8 mouse cellular contexts compared by ENCODE assay signal in genomic region chr7:27177942-27178323, GRCm38 (mm10). TPM values are rescaled to one million over a fixed set of nuclear protein-coding genes. Genes with fewer than 3 reads are reported as not detected.
DNase-seq lines count a peak whose midpoint lies in the region; ATAC-seq and TF ChIP-seq lines count a peak whose summit lies in the region.

No protein-coding gene starts in this region.

- peak overlapping the region; percentile 58 for H3K9ac ChIP-seq in hindbrain, embryonic 14.5 days
- peak overlapping the region; percentile 61 for H3K9ac ChIP-seq in midbrain, embryonic 13.5 days (replicated peaks)

- H3K4me3 ChIP-seq in kidney, adult 2 months (ENCODE audit: insufficient read depth, low read depth, low read length), result peak overlapping the region; percentile 80
- peak overlapping the region; percentile 74 for H3K4me3 ChIP-seq in bone marrow macrophage, adult 2 months (ENCODE audit: insufficient read depth, low read length)
- peak overlapping the region; percentile 70 for H3K4me3 ChIP-seq in hindbrain, embryonic 14.5 days (replicated peaks; ENCODE audit: low read length)
- H3K4me3 ChIP-seq in midbrain, embryonic 13.5 days (replicated peaks), result peak overlapping the region; percentile 69

- H3K27me3 ChIP-seq in kidney, adult 2 months (replicated peaks; ENCODE audit: control insufficient read depth, insufficient read depth, low read length), result no peaks in the 10 kb centered on the region
- no peaks in the 10 kb centered on the region for H3K27me3 ChIP-seq in hindbrain, embryonic 14.5 days (ENCODE audit: control insufficient read depth, insufficient read depth, low read length)
- H3K27me3 ChIP-seq in midbrain, embryonic 13.5 days, result no peaks in the 10 kb centered on the region

- H3K36me3 ChIP-seq in kidney, adult 2 months (ENCODE audit: control insufficient read depth, insufficient read depth, low read length), result no peaks in the 10 kb centered on the region
- peaks cover 23% of the 10 kb centered on the region for H3K36me3 ChIP-seq in hindbrain, embryonic 14.5 days (replicated peaks; ENCODE audit: control insufficient read depth, insufficient read depth)
- H3K36me3 ChIP-seq in midbrain, embryonic 13.5 days, result peaks cover 24% of the 10 kb centered on the region

- 17% methylated on average over 4 of the region's 4 CpGs for WGBS in kidney, adult 2 months
- WGBS in hindbrain, embryonic 14.5 days, result 24% methylated on average over 4 of the region's 4 CpGs
- 21% methylated on average over 4 of the region's 4 CpGs for WGBS in midbrain, embryonic 13.5 days

- H3K9me3 ChIP-seq in hindbrain, embryonic 14.5 days (ENCODE audit: control insufficient read depth, low read length), result no peaks in the 10 kb centered on the region
- no peaks in the 10 kb centered on the region for H3K9me3 ChIP-seq in midbrain, embryonic 13.5 days

- H3K4me2 ChIP-seq in hindbrain, embryonic 14.5 days (replicated peaks), result peak overlapping the region; percentile 53
- H3K4me2 ChIP-seq in midbrain, embryonic 13.5 days (replicated peaks), result peak overlapping the region; percentile 54

- ATAC-seq in hindbrain, embryonic 14.5 days (ENCODE audit: low FRiP score), result peak; percentile 0; the same call in 1 of the 2 replicates
- no peak; the same call in none of the 2 replicates for ATAC-seq in midbrain, embryonic 13.5 days

- peaks cover 13% of the 10 kb centered on the region for H3K4me1 ChIP-seq in kidney, adult 2 months (ENCODE audit: control insufficient read depth, insufficient read depth, low read length)
- H3K4me1 ChIP-seq in bone marrow macrophage, adult 2 months (ENCODE audit: control insufficient read depth, insufficient read depth, low read length), result peaks cover 9% of the 10 kb centered on the region
- H3K4me1 ChIP-seq in hindbrain, embryonic 14.5 days (replicated peaks; ENCODE audit: control insufficient read depth, insufficient read depth, low read length), result peaks cover 13% of the 10 kb centered on the region
- peaks cover 21% of the 10 kb centered on the region for H3K4me1 ChIP-seq in midbrain, embryonic 13.5 days (replicated peaks)

- peak overlapping the region; percentile 54 for H3K27ac ChIP-seq in kidney, adult 2 months (ENCODE audit: insufficient read depth, low read depth, low read length)
- peak overlapping the region; percentile 82 for H3K27ac ChIP-seq in bone marrow macrophage, adult 2 months (ENCODE audit: insufficient read depth, low read depth, low read length)
- H3K27ac ChIP-seq in hindbrain, embryonic 14.5 days, result peak overlapping the region; percentile 88
- peak overlapping the region; percentile 92 for H3K27ac ChIP-seq in midbrain, embryonic 13.5 days

- DNase-seq in kidney, adult 2 months, result no peak
- no peak for DNase-seq in kidney, postnatal 4 days
- no peak for DNase-seq in hindbrain, embryonic 14.5 days (ENCODE audit: low spot score)
- no peak for DNase-seq in adrenal gland, postnatal 10 days
- no peak for DNase-seq in testis, postnatal 14 days (ENCODE audit: low spot score)
- DNase-seq in adrenal gland, adult 8-10 months, result no peak

- no peak for TF ChIP-seq POLR2A in kidney, adult 2 months (IDR thresholded peaks at IDR 0.05; ENCODE audit: low read depth, low read length)
- no peak for TF ChIP-seq POLR2A in bone marrow macrophage, adult 2 months (IDR thresholded peaks at IDR 0.05; ENCODE audit: borderline replicate concordance, low read depth, low read length)

- no peak for TF ChIP-seq CTCF in kidney, adult 2 months (conservative IDR thresholded peaks at IDR 0.05; ENCODE audit: insufficient read depth, insufficient read length, low read depth, low read length)
- no peak for TF ChIP-seq CTCF in bone marrow macrophage, adult 2 months (IDR thresholded peaks at IDR 0.05; ENCODE audit: low read depth, low read length)

RNA-seq across cellular contexts. Expression of gene Rab4b, which starts 0.8 kb away (rescaled TPM):
- polyA plus RNA-seq in kidney, adult 2 months (2012; rRNA removed), result 55.9 and 57.4 TPM in 2 replicates
- polyA plus RNA-seq in bone marrow macrophage, adult 2 months (2012; ENCODE audit: insufficient read depth, insufficient read length, missing spikeins), result 65.0 and 66.6 TPM in 2 replicates
- polyA plus RNA-seq in hindbrain, embryonic 14.5 days (2014; fragmentation: Nextera tagmentation; extraction: Ambion mirVana), result 91.3 and 102 TPM in 2 replicates
- polyA plus RNA-seq in midbrain, embryonic 13.5 days (2015; fragmentation: Nextera tagmentation; extraction: Ambion mirVana), result 104 and 110 TPM in 2 replicates
- total RNA-seq in adrenal gland, postnatal 10 days (2021), result 10 to 100 TPM; 36.1 to 42.0 TPM
- 10 to 100 TPM; 60.6 to 88.0 (median 81.4) TPM for total RNA-seq in adrenal gland, adult 8-10 months (2022)

RNA-seq across cellular contexts. Expression of gene Gm21983, which starts 3.0 kb away (rescaled TPM):
- polyA plus RNA-seq in kidney, adult 2 months (2012; rRNA removed), result not detected in 2 replicates
- polyA plus RNA-seq in bone marrow macrophage, adult 2 months (2012; ENCODE audit: insufficient read depth, insufficient read length, missing spikeins), result not detected in 2 replicates
- polyA plus RNA-seq in hindbrain, embryonic 14.5 days (2014; fragmentation: Nextera tagmentation; extraction: Ambion mirVana), result not detected in 2 replicates
- polyA plus RNA-seq in midbrain, embryonic 13.5 days (2015; fragmentation: Nextera tagmentation; extraction: Ambion mirVana), result 0.36 TPM in 1 of 2 replicates, not detected in the other
- total RNA-seq in adrenal gland, postnatal 10 days (2021), result not detected
- not detected for total RNA-seq in adrenal gland, adult 8-10 months (2022)

RNA-seq across cellular contexts. Expression of gene Mia, which starts 3.0 kb away (rescaled TPM):
- 6.4 and 7.7 TPM in 2 replicates for polyA plus RNA-seq in kidney, adult 2 months (2012; rRNA removed)
- polyA plus RNA-seq in bone marrow macrophage, adult 2 months (2012; ENCODE audit: insufficient read depth, insufficient read length, missing spikeins), result not detected in 2 replicates
- polyA plus RNA-seq in hindbrain, embryonic 14.5 days (2014; fragmentation: Nextera tagmentation; extraction: Ambion mirVana), result 24.6 and 28.5 TPM in 2 replicates
- polyA plus RNA-seq in midbrain, embryonic 13.5 days (2015; fragmentation: Nextera tagmentation; extraction: Ambion mirVana), result 3.6 and 5.1 TPM in 2 replicates
- under 1 TPM in 1 of 2 experiments, not detected in 1; 0.69 TPM for total RNA-seq in adrenal gland, postnatal 10 days (2021)
- under 1 TPM in 2 of 4 experiments, not detected in 2; 0.32 to 0.64 TPM for total RNA-seq in adrenal gland, adult 8-10 months (2022)

RNA-seq across cellular contexts. Expression of gene Egln2, which starts 11.3 kb away (rescaled TPM):
- polyA plus RNA-seq in kidney, adult 2 months (2012; rRNA removed), result 84.9 and 93.7 TPM in 2 replicates
- 30.8 and 31.9 TPM in 2 replicates for polyA plus RNA-seq in bone marrow macrophage, adult 2 months (2012; ENCODE audit: insufficient read depth, insufficient read length, missing spikeins)
- 55.3 and 55.7 TPM in 2 replicates for polyA plus RNA-seq in hindbrain, embryonic 14.5 days (2014; fragmentation: Nextera tagmentation; extraction: Ambion mirVana)
- polyA plus RNA-seq in midbrain, embryonic 13.5 days (2015; fragmentation: Nextera tagmentation; extraction: Ambion mirVana), result 87.0 and 101 TPM in 2 replicates
- total RNA-seq in adrenal gland, postnatal 10 days (2021), result 10 to 100 TPM; 88.9 to 90.2 TPM
- 100 to 1,000 TPM in 3 of 4 experiments, 10 to 100 TPM in 1; 98.6 to 118 (median 107) TPM for total RNA-seq in adrenal gland, adult 8-10 months (2022)

RNA-seq across cellular contexts. Expression of gene BC024978, which starts 17.6 kb away (rescaled TPM):
- 8.2 and 9.6 TPM in 2 replicates for polyA plus RNA-seq in kidney, adult 2 months (2012; rRNA removed)
- polyA plus RNA-seq in bone marrow macrophage, adult 2 months (2012; ENCODE audit: insufficient read depth, insufficient read length, missing spikeins), result 4.0 and 5.0 TPM in 2 replicates
- 3.4 and 3.5 TPM in 2 replicates for polyA plus RNA-seq in hindbrain, embryonic 14.5 days (2014; fragmentation: Nextera tagmentation; extraction: Ambion mirVana)
- polyA plus RNA-seq in midbrain, embryonic 13.5 days (2015; fragmentation: Nextera tagmentation; extraction: Ambion mirVana), result 4.3 TPM in 2 replicates
- total RNA-seq in adrenal gland, postnatal 10 days (2021), result 10 to 100 TPM; 16.1 to 18.1 TPM
- total RNA-seq in adrenal gland, adult 8-10 months (2022), result 10 to 100 TPM; 24.7 to 29.3 (median 27.4) TPM
